Mouse (Mus musculus): ENCODE results near the gene Mblac1. TPM values are rescaled to one million over a fixed set of nuclear protein-coding genes. Genes with fewer than 3 reads are reported as not detected.

Mblac1 gene
- total and polyA plus RNA-seq, 3 experiments, result 0.17 to 1.4 (median 0.41) TPM

DNA sequence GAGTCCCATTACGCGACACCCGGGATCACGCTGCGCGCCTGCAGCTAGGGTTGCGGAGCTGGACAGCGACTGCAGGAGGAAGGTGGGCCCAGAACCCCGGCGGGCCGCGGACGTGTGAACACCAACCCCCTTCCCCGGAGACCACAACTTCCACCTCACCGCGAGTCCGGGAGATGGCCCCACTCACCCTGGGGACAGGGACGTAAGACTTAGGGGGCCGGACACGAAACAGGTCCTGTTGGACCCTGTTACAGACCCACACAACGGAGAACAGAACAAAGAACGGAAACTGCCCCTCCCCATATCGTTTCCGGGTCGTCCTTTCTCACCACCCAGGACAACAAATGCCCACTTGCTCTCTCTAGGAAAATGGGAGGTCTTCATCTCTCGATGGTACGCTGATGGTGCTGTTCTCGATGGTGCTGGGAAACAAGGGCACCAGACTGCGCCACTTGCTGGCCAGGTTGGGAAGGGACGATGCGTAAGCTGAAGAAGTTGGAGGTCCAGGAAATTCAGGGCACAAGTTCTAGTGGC is 38.6 kb upstream of the Mblac1 start, which contains the start of gene Zfp113 (continued):
- peak; percentile 79; the same call in 1 of the 2 replicates for TF ChIP-seq MEF2A (IDR thresholded peaks at IDR 0.05; ENCODE audit: borderline replicate concordance, low read depth, low read length)
- TF ChIP-seq MAZ (IDR thresholded peaks at IDR 0.05; ENCODE audit: low read depth, low read length), result peak; percentile 98
- peak; percentile 53 for TF ChIP-seq NRF1 (IDR thresholded peaks at IDR 0.05; ENCODE audit: low read depth, low read length)

DNA sequence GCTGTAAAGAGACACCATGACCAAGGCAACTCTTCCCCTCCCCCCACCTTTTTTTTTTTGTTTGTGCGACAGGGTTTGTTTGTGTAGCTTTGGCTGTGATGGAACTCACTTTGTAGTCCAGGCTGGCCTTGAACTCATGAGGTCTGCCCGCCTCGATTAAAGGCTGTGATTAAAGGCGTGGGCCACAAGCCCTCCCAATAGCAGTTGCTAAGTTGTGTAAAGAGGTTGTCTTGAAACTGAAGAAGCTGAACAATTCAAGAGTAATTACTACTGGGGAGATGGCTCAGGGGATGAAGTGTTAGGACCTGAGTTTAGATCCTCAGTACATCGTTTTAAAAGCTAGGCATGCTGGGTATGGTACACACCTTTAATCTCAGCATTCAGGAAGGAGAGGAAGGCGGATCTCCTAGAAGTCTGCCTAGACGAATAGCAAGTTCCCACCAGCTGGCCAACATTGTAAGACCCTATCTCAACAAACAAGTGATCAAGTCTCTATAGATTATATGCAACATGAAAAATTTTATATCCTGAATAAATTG is 33.8 kb upstream of the Mblac1 start:
- Histone ChIP-seq H3K4me3 (replicated peaks in 1 of 3; ENCODE audit: low read depth in 2 of 3, low read length in 2 of 3, poor library complexity in 1 of 3) (peak overlapping the region in 2 of 3 experiments; percentile 54 to 90), H3K27ac (ENCODE audit: insufficient read depth, low read depth) (no peak overlapping the region), H3K9me3 (replicated peaks; ENCODE audit: low read length) (no peaks in the 10 kb centered on the region), H3K4me1 (ENCODE audit: control insufficient read depth in 1 of 2, insufficient read depth in 2 of 2) (peaks cover 0 to 22% of the 10 kb centered on the region in 2 experiments; a peak in 2 of 4 replicates), H3K79me2 (replicated peaks; ENCODE audit: control insufficient read depth, extremely low read depth, insufficient read depth, poor library complexity, severe bottlenecking) (peaks cover 8% of the 10 kb centered on the region; the same call in 1 of the 2 replicates), H3K9ac (ENCODE audit: insufficient read depth, low read depth) (peak overlapping the region; percentile 62; the same call in 1 of the 2 replicates), H3K4me2 (ENCODE audit: insufficient read depth, low read depth, poor library complexity, severe bottlenecking) (peak overlapping the region; percentile 48; the same call in 1 of the 2 replicates), H3K36me3 (replicated peaks in 1 of 2; ENCODE audit: control insufficient read depth in 1 of 2, insufficient read depth in 1 of 2, low read length in 1 of 2) (peaks cover 29 to 32% of the 10 kb centered on the region in 2 experiments), H3K27me3 (replicated peaks) (no peaks in the 10 kb centered on the region)
- TF ChIP-seq ZNF384 (IDR thresholded peaks at IDR 0.05; ENCODE audit: low read depth, low read length) (no peak), ELF1 (IDR thresholded peaks at IDR 0.05; ENCODE audit: low read depth, low read length) (no peak), MEF2A (IDR thresholded peaks at IDR 0.05; ENCODE audit: borderline replicate concordance, low read depth, low read length) (no peak), CHD2 (IDR thresholded peaks at IDR 0.05; ENCODE audit: low read length) (peak; percentile 48)
- DNase-seq (ENCODE audit: extremely low read depth), result no peak
- in situ Hi-C loops (cut with MboI; ENCODE audit: low pct_ligation_motif_present, low pct_unique_long_range_greater_than_20kb, low sequenced_read_pairs) (loop anchor here (5.0 kb wide), 1 partner anchor 53 kb away; no protein-coding TSS in a partner anchor), dilution Hi-C loops (cut with MboI; ENCODE audit: extremely low pct_ligation_motif_present, extremely low pct_unique_long_range_greater_than_20kb, low sequenced_read_pairs) (no loop called here)

DNA sequence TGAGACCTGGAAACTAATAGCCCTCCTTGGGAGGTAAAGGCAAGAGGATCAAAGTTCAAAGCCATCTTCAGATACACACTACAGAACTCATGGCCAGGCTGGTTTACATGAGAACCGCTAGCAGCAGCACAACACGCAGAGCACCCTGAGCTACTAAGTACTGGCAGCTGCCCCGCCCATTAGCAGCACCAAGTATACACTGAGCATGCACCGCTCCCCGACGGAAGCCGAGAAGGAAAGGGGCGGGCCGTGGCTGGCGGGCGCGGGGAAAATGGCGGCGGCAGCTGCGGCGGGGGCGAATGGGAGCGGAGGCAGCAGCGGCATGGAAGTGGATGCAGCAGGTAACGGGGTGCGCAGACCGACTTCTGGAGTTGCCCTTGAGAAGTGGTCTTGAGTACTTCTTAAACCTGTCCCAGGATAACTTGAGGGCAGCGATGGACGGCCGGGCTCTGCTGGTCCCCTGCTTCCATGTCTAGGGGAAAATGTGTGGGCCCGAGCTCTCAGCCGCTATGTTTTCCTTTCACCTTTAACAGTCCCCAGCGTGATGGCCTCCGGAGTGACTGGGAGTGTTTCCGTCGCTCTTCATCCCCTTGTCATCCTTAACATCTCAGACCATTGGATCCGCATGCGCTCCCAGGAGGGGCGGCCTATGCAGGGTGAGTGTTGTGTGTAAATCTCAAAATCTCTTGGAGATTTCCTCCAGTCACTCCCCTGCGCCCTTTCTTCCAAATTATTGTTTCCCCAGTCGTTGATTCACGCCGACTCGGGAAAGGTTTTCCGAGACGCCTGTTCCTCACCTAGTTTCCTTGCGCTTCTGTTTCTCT is 33.1 kb upstream of the Mblac1 start, which contains the start of gene Cops6:
TSS of gene Cops6 (plus strand) at position 230 of the 824 bp plus-strand sequence.
- Histone ChIP-seq H3K4me1 (ENCODE audit: control insufficient read depth in 1 of 2, insufficient read depth in 2 of 2) (peaks cover 0 to 22% of the 10 kb centered on the region in 2 experiments; a peak in 2 of 4 replicates), H3K9ac (ENCODE audit: insufficient read depth, low read depth) (peak within 1 kb of the TSS; percentile 79), H3K4me2 (ENCODE audit: insufficient read depth, low read depth, poor library complexity, severe bottlenecking) (peak within 1 kb of the TSS; percentile 88), H3K79me2 (replicated peaks; ENCODE audit: control insufficient read depth, extremely low read depth, insufficient read depth, poor library complexity, severe bottlenecking) (peaks cover 6% of the 10 kb centered on the region; the same call in 1 of the 2 replicates), H3K9me3 (replicated peaks; ENCODE audit: low read length) (no peaks in the 10 kb centered on the region), H3K27me3 (replicated peaks) (no peaks in the 10 kb centered on the region), H3K27ac (ENCODE audit: insufficient read depth, low read depth) (no peak within 1 kb of the TSS), H3K4me3 (replicated peaks in 1 of 3; ENCODE audit: low read depth in 2 of 3, low read length in 2 of 3, poor library complexity in 1 of 3) (peak within 1 kb of the TSS; percentile 62 to 90 (median 79)), H3K36me3 (replicated peaks in 1 of 2; ENCODE audit: control insufficient read depth in 1 of 2, insufficient read depth in 1 of 2, low read length in 1 of 2) (peaks cover 36 to 40% of the 10 kb centered on the region in 2 experiments)
- in situ Hi-C loops (cut with MboI; ENCODE audit: low pct_ligation_motif_present, low pct_unique_long_range_greater_than_20kb, low sequenced_read_pairs) (loop anchor here (5.0 kb wide), 1 partner anchor 54 kb away; no protein-coding TSS in a partner anchor), dilution Hi-C loops (cut with MboI; ENCODE audit: extremely low pct_ligation_motif_present, extremely low pct_unique_long_range_greater_than_20kb, low sequenced_read_pairs) (no loop called here)
- peak; percentile 93 for DNase-seq (ENCODE audit: extremely low read depth)
- TF ChIP-seq ZKSCAN1 (IDR thresholded peaks at IDR 0.05; ENCODE audit: borderline replicate concordance, low read depth, low read length), result no peak
- TF ChIP-seq KAT2A (IDR thresholded peaks at IDR 0.05; ENCODE audit: insufficient replicate concordance, low read length), result peak; percentile 91; the same call in 1 of the 2 replicates
- TF ChIP-seq SIN3A (IDR thresholded peaks at IDR 0.05; ENCODE audit: low read length), result peak; percentile 89
- TF ChIP-seq HCFC1 (IDR thresholded peaks at IDR 0.05; ENCODE audit: low read depth, low read length), result peak; percentile 94
- TF ChIP-seq MXI1 (IDR thresholded peaks at IDR 0.05; ENCODE audit: low read depth, low read length), result peak; percentile 93
- TF ChIP-seq CHD2 (IDR thresholded peaks at IDR 0.05; ENCODE audit: low read length), result peak; percentile 34; the same call in 1 of the 2 replicates
- peak; percentile 73 for TF ChIP-seq ELF1 (IDR thresholded peaks at IDR 0.05; ENCODE audit: low read depth, low read length)
- TF ChIP-seq CHD1 (IDR thresholded peaks at IDR 0.05; ENCODE audit: low read depth, low read length), result no peak
- 0 out of 2 replicates have a peak, but pooled peaks have one; percentile 15 for TF ChIP-seq ETS1 (conservative IDR thresholded peaks at IDR 0.05; ENCODE audit: low read depth, low read length)
- TF ChIP-seq IRF4 (IDR thresholded peaks at IDR 0.05; ENCODE audit: low read depth, low read length), result peak; percentile 69; the same call in 1 of the 2 replicates
- TF ChIP-seq NRF1 (IDR thresholded peaks at IDR 0.05; ENCODE audit: low read depth, low read length), result peak; percentile 93
- TF ChIP-seq JUND (conservative IDR thresholded peaks at IDR 0.05; ENCODE audit: low read depth, low read length), result no peak
- TF ChIP-seq TBP (conservative IDR thresholded peaks at IDR 0.05; ENCODE audit: low read depth, low read length), result 0 out of 2 replicates have a peak, but pooled peaks have one; percentile 45
- TF ChIP-seq TCF12 (IDR thresholded peaks at IDR 0.05; ENCODE audit: low read depth, low read length), result peak; percentile 97
- TF ChIP-seq GABPA (IDR thresholded peaks at IDR 0.05; ENCODE audit: insufficient replicate concordance, low read depth, low read length), result peak; percentile 31; the same call in 1 of the 2 replicates
- TF ChIP-seq RCOR1 (conservative IDR thresholded peaks at IDR 0.05; ENCODE audit: low read depth, low read length), result 0 out of 2 replicates have a peak, but pooled peaks have one; percentile 79
- no peak for TF ChIP-seq USF1 (IDR thresholded peaks at IDR 0.05; ENCODE audit: low read depth, low read length)
- peak; percentile 56; the same call in 1 of the 2 replicates for TF ChIP-seq E2F4 (IDR thresholded peaks at IDR 0.05; ENCODE audit: insufficient replicate concordance, low read depth, low read length)
- TF ChIP-seq POLR2AphosphoS2 (IDR thresholded peaks at IDR 0.05; ENCODE audit: low read depth, low read length), result peak; percentile 93
- TF ChIP-seq MEF2A (IDR thresholded peaks at IDR 0.05; ENCODE audit: borderline replicate concordance, low read depth, low read length), result peak; percentile 78
- no peak for TF ChIP-seq ZNF384 (IDR thresholded peaks at IDR 0.05; ENCODE audit: low read depth, low read length)
- TF ChIP-seq POLR2A (IDR thresholded peaks at IDR 0.05; ENCODE audit: low read depth, low read length), result peak; percentile 89
